Mouse (Mus musculus): ENCODE results near the gene Slc6a3.

The Slc6a3 gene

GRCm38 (mm10) chr13:73596276-73596675 lies 59.7 kb downstream of the Slc6a3 start:
- DNase-seq, result no peak

GRCm38 (mm10) chr13:73600217-73600616 lies 63.7 kb downstream of the Slc6a3 start:
- no peak for DNase-seq

DNA sequence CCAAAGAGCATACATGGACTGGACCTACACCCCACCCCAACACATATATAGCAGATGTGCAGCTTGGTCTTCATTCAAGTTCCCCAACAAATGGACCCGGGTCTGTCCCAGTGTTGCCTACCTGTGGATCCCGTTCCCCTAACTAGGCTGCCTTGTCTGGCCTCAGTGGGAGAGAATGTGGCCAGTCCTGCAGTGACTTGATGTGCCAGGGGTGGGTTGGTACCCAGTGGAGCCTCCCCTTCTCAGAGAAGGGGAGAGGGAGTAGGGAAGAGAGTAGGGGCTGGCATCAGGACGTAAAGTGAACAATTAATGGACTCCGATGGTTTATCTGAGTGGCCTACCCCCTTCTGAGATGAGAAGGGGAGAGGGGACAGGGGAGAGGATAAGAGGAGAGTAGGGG lies 66.5 kb downstream of the Slc6a3 start:
- no peak for DNase-seq

DNA sequence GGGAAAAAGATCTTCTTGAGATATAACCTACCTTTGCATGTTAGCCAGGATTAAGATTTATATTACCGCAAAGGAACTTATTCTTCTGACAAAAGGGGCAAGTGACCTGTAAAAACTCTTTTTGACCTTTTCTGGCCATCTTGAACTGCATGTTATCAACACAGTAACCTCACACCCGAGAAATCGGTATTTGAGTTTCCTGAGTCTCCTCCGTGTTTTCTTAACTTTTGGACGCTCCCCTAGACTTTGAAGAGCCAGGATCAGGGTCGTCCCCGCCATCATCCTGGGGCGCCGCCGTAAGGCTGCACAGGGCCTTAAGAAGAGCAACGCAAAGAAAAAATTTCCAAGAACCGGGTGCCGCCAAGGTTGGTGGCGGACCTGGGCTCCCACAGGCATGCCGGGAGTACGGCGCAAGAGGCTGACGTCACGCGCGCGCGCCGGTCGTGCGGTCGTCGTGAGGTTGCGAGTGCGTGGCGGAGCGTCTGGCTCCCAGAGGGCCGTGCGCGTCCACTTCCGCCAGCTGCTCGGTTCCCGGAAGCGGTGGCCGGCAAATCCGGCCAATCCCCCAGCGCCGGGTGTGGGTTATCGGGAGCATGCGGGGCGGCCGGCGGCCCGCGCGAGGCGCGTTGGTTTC lies 67.1 kb downstream of the Slc6a3 start, which contains the start of gene Clptm1l:
TSS of gene Clptm1l (plus strand) at position 485 of the 634 bp plus-strand sequence.
- DNase-seq, result peak; percentile 98

GRCm38 (mm10) chr13:73604156-73604957 lies 67.8 kb downstream of the Slc6a3 start:
- DNase-seq, result no peak

DNA sequence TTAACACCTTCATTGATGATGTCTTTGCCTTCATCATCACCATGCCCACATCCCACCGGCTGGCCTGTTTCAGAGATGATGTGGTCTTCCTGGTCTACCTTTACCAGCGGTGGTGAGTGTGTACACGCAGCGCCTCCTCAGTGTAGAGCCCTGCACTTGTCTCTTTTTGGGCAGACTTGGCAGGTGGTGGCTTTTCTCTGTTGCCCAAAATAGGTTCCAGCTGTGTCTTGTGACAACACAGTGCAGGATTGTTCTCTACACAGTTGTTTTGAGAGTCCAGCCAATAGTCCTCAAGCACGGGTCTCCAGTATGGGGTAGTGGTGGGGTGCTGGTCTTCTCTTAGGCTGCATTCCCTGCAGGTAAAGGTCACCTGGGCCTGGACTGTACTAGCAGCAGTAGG lies 81.9 kb downstream of the Slc6a3 start:
- DNase-seq, result no peak

- no peak for DNase-seq
Observed at GRCm38 (mm10) chr13:73620637-73621036, 84.1 kb downstream of the Slc6a3 start.

DNA sequence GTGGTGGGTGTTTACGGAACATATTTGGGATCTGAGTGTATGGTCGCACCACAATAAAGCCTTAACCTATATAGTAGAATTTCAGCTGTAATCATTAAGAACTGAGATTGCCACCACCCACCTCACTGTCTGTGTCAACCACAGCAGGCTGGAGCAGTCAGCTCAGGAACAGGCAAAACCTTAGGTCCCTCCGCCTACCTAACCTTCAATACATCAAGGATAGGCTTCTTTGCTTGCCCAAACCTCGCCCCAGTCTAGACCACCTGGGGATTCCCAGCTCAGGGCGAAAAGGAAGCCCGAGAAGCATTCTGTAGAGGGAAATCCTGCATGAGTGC lies 89.8 kb downstream of the Slc6a3 start:
- no peak for DNase-seq

DNA sequence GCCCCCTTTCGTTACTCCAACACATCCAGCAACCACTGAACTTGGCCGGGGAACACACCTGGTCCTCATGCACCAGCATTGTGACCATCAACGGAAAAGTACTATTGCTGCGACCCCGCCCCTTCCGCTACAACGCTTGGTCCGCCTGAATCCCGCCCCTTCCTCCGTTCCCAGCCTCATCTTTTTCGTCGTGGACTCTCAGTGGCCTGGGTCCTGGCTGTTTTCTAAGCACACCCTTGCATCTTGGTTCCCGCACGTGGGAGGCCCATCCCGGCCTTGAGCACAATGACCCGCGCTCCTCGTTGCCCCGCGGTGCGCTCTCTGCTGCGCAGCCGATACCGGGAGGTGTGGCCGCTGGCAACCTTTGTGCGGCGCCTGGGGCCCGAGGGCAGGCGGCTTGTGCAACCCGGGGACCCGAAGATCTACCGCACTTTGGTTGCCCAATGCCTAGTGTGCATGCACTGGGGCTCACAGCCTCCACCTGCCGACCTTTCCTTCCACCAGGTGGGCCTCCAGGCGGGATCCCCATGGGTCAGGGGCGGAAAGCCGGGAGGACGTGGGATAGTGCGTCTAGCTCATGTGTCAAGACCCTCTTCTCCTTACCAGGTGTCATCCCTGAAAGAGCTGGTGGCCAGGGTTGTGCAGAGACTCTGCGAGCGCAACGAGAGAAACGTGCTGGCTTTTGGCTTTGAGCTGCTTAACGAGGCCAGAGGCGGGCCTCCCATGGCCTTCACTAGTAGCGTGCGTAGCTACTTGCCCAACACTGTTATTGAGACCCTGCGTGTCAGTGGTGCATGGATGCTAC lies 90.4 kb downstream of the Slc6a3 start, which contains the start of gene Tert:
TSS of gene Tert (plus strand) at position 167 of the 805 bp plus-strand sequence.
- DNase-seq, result peak; percentile 49

Measured in kidney, adult 18-20 months (tissue).